Mouse (Mus musculus) liver, embryonic 14.5 days (tissue): ENCODE results near the gene Npas3. TPM values are rescaled to one million over a fixed set of nuclear protein-coding genes. Genes with fewer than 3 reads are reported as not detected.

Experiments used
- ATAC-seq: fragments of 200-750 bp; cut with Nextera tagmentation; 2 replicates; pipeline ENCODE4 v1.8.0; 2017; ENCODE audit warnings: moderate number of reproducible peaks, mild to moderate bottlenecking, moderate library complexity; ENCODE audit not compliant: insufficient read depth
- DNase-seq, 3 experiments: peaks; one replicate each; pipeline ENCODE4 v3.0.0-alpha.2; 2012 to 2013; ENCODE audit warnings: low read depth in 3 of 3, low spot score in 3 of 3
- H3K27ac ChIP-seq: fragments of 300-500 bp; sonication (generic); 2 replicates; pipeline ENCODE4 v1.5.1; 2014; ENCODE audit warnings: moderate library complexity, mild to moderate bottlenecking, control low read depth, inconsistent platforms
- H3K27me3 ChIP-seq: fragments of 300-500 bp; sonication (generic); 2 replicates; pipeline ENCODE4 v1.6.1; 2014; ENCODE audit warnings: mild to moderate bottlenecking, low read length, moderate library complexity; ENCODE audit not compliant: control insufficient read depth, insufficient read depth
- H3K36me3 ChIP-seq: fragments of 300-500 bp; sonication (generic); replicated peaks from 2 replicates; pipeline ENCODE4 v1.6.1; 2014; ENCODE audit warnings: low read depth; ENCODE audit not compliant: control insufficient read depth, insufficient read depth
- H3K4me1 ChIP-seq, 2 experiments: fragments of 200-500 bp in 1 of 2; fragments of 300-500 bp in 1 of 2; sonication (generic) in 1 of 2; replicated peaks; 2 replicates each; pipeline ENCODE4 v1.6.1; 2012 to 2014; ENCODE audit warnings: antibody characterized with exemption in 1 of 2, inconsistent platforms in 1 of 2, low read length in 1 of 2; ENCODE audit not compliant: control insufficient read depth in 2 of 2, insufficient read depth in 2 of 2
- H3K4me2 ChIP-seq: fragments of 300-500 bp; sonication (generic); 2 replicates; pipeline ENCODE4 v1.6.1; 2014; ENCODE audit warnings: low read depth, mild to moderate bottlenecking, control low read depth, moderate library complexity
- H3K4me3 ChIP-seq, 2 experiments: fragments of 200-500 bp in 1 of 2; fragments of 300-500 bp in 1 of 2; sonication (generic) in 1 of 2; 2 replicates each; pipeline ENCODE4 v1.5.1; 2012 to 2014; ENCODE audit warnings: low read depth in 2 of 2, low read length in 2 of 2, mild to moderate bottlenecking in 2 of 2, control low read depth in 1 of 2, inconsistent platforms in 1 of 2, moderate library complexity in 1 of 2; ENCODE audit not compliant: insufficient read depth in 1 of 2
- H3K9ac ChIP-seq: fragments of 300-500 bp; sonication (generic); replicated peaks from 2 replicates; pipeline ENCODE4 v1.6.1; 2014; ENCODE audit warnings: mild to moderate bottlenecking, control low read depth, moderate library complexity
- H3K9me3 ChIP-seq: fragments of 300-500 bp; sonication (generic); 2 replicates; pipeline ENCODE4 v1.6.1; 2016; ENCODE audit warnings: low read length, mixed read lengths; ENCODE audit not compliant: control insufficient read depth
- CTCF ChIP-seq: IDR thresholded peaks from 2 replicates; pipeline ENCODE4 v1.5.1; 2016; ENCODE audit warnings: antibody characterized with exemption, low read depth, control low read depth
- EP300 ChIP-seq: IDR thresholded peaks from 2 replicates; pipeline ENCODE4 v1.6.1; 2016; ENCODE audit warnings: antibody characterized with exemption, low read depth
- WGBS: fragments of 180-500 bp; shearing (Covaris S2); extraction: QIAGEN DNeasy Blood & Tissue Kit; methylation state at CpG from one replicate; pipeline ENCODE4 v1.1.7; 2014; ENCODE audit not compliant: insufficient replicate concordance; 5-methylcytosine and 5-hydroxymethylcytosine counted together
- polyA plus RNA-seq, 2 experiments: library from polyadenylated mRNA; depleted of rRNA in 1 of 2; stranded (reverse) in 1 of 2; unstranded in 1 of 2; fragments of >200 nt; fragmentation: Nextera tagmentation in 1 of 2; extraction: Ambion mirVana in 1 of 2; gene quantifications; 2 replicates each; pipeline versions ENCODE4 v1.2.1 to v1.2.3; 2012 to 2014

The Npas3 gene
- polyA plus RNA-seq, 2 experiments, result 0.08 to 0.09 TPM

- Histone ChIP-seq H3K27ac (no peak overlapping the region), H3K27me3 (no peaks in the 10 kb centered on the region), H3K4me2 (no peak overlapping the region), H3K9me3 (no peaks in the 10 kb centered on the region), H3K4me1 (no peaks in the 10 kb centered on the region), H3K4me3 (no peak overlapping the region), H3K9ac (no peak overlapping the region), H3K36me3 (no peaks in the 10 kb centered on the region)
- 62% methylated on average over 2 of the region's 2 CpGs for WGBS
- no peak for TF ChIP-seq CTCF
- TF ChIP-seq EP300, result no peak
- no peak for DNase-seq
- ATAC-seq, result no peak
Observed at GRCm38 (mm10) chr12:53556359-53556758, 307.9 kb downstream of the Npas3 start.

GRCm38 (mm10) chr12:53558259-53558658, 309.8 kb downstream of the Npas3 start:
- Histone ChIP-seq H3K27ac (no peak overlapping the region), H3K27me3 (no peaks in the 10 kb centered on the region), H3K9me3 (no peaks in the 10 kb centered on the region), H3K4me2 (no peak overlapping the region), H3K4me3 (no peak overlapping the region), H3K36me3 (no peaks in the 10 kb centered on the region), H3K4me1 (no peaks in the 10 kb centered on the region), H3K9ac (no peak overlapping the region)
- 76% methylated on average over 1 of the region's 1 CpGs for WGBS
- DNase-seq (no peak), ATAC-seq (no peak)
- TF ChIP-seq CTCF (no peak), EP300 (no peak)

- TF ChIP-seq CTCF (no peak), EP300 (no peak)
- Histone ChIP-seq H3K4me2 (no peak overlapping the region), H3K4me1 (no peaks in the 10 kb centered on the region), H3K36me3 (no peaks in the 10 kb centered on the region), H3K27ac (no peak overlapping the region), H3K4me3 (no peak overlapping the region), H3K9me3 (no peaks in the 10 kb centered on the region), H3K9ac (no peak overlapping the region), H3K27me3 (no peaks in the 10 kb centered on the region)
- no peak for DNase-seq
- WGBS, result 71% methylated on average over 12 of the region's 12 CpGs
- no peak for ATAC-seq
Observed at GRCm38 (mm10) chr12:53566712-53567387, 318.4 kb downstream of the Npas3 start.

- WGBS, result 69% methylated on average over 5 of the region's 5 CpGs
- Histone ChIP-seq H3K4me2 (no peak overlapping the region), H3K9me3 (no peaks in the 10 kb centered on the region), H3K4me1 (no peaks in the 10 kb centered on the region), H3K27ac (no peak overlapping the region), H3K27me3 (no peaks in the 10 kb centered on the region), H3K9ac (no peak overlapping the region), H3K4me3 (no peak overlapping the region), H3K36me3 (no peaks in the 10 kb centered on the region)
- TF ChIP-seq EP300, result no peak
- TF ChIP-seq CTCF, result no peak
- no peak for DNase-seq
- ATAC-seq, result no peak
Observed at GRCm38 (mm10) chr12:53581181-53581580, 332.7 kb downstream of the Npas3 start.

GRCm38 (mm10) chr12:53587249-53587648, 338.8 kb downstream of the Npas3 start:
- no peak overlapping the region for H3K9ac ChIP-seq
- H3K4me2 ChIP-seq, result no peak overlapping the region
- no peaks in the 10 kb centered on the region for H3K9me3 ChIP-seq
- no peaks in the 10 kb centered on the region for H3K36me3 ChIP-seq
- no peak overlapping the region for H3K4me3 ChIP-seq
- no peaks in the 10 kb centered on the region for H3K4me1 ChIP-seq
- 68% methylated on average over 5 of the region's 5 CpGs for WGBS
- H3K27ac ChIP-seq, result no peak overlapping the region
- ATAC-seq (no peak), DNase-seq (no peak)
- H3K27me3 ChIP-seq, result no peaks in the 10 kb centered on the region
- TF ChIP-seq CTCF (no peak), EP300 (no peak)
